Mouse (Mus musculus): Measurements from ENCODE around the gene Lmbr1l. TPM values are rescaled to one million over a fixed set of nuclear protein-coding genes. Genes with fewer than 3 reads are reported as not detected.

Gene Lmbr1l
- polyA plus RNA-seq, 1 experiment: 36.1 TPM

- 19% methylated on average over 11 of the region's 11 CpGs for WGBS
Measured at GRCm38 (mm10) chr15:98868346-98869063, 49.5 kb downstream of the Lmbr1l start.

GRCm38 (mm10) chr15:98867321-98867720 is 50.7 kb downstream of the Lmbr1l start:
- peaks cover 23% of the 10 kb centered on the region for H3K4me1 ChIP-seq (ENCODE audit: control insufficient read depth, insufficient read depth, low read length)
- DNase-seq: peak; percentile 72
- 19% methylated on average over 6 of the region's 6 CpGs for WGBS
- H3K4me3 ChIP-seq (ENCODE audit: insufficient read depth, low read depth, low read length): no peak overlapping the region
- TF ChIP-seq CTCF (conservative IDR thresholded peaks at IDR 0.05; ENCODE audit: insufficient read depth, insufficient read length, low read depth, low read length): no peak
- TF ChIP-seq POLR2A (IDR thresholded peaks at IDR 0.05; ENCODE audit: low read depth, low read length): no peak
- no peaks in the 10 kb centered on the region for H3K27me3 ChIP-seq (replicated peaks; ENCODE audit: control insufficient read depth, insufficient read depth, low read length)
- peaks cover 8% of the 10 kb centered on the region for H3K36me3 ChIP-seq (ENCODE audit: control insufficient read depth, insufficient read depth, low read length)
- H3K27ac ChIP-seq (ENCODE audit: insufficient read depth, low read depth, low read length): no peak overlapping the region

More at GRCm38 (mm10) chr15:98868346-98869063, 49.5 kb downstream of the Lmbr1l start:
- TF ChIP-seq POLR2A (IDR thresholded peaks at IDR 0.05; ENCODE audit: low read depth, low read length) (no peak), CTCF (conservative IDR thresholded peaks at IDR 0.05; ENCODE audit: insufficient read depth, insufficient read length, low read depth, low read length) (no peak)
- 0 out of 2 replicates have a peak overlapping the region, but pooled peaks have one; percentile 5 for H3K4me3 ChIP-seq (ENCODE audit: insufficient read depth, low read depth, low read length)
- peaks cover 4% of the 10 kb centered on the region; the same call in 1 of the 2 replicates for H3K36me3 ChIP-seq (ENCODE audit: control insufficient read depth, insufficient read depth, low read length)
- H3K27ac ChIP-seq (ENCODE audit: insufficient read depth, low read depth, low read length): no peak overlapping the region
- H3K27me3 ChIP-seq (replicated peaks; ENCODE audit: control insufficient read depth, insufficient read depth, low read length): no peaks in the 10 kb centered on the region
- peaks cover 23% of the 10 kb centered on the region for H3K4me1 ChIP-seq (ENCODE audit: control insufficient read depth, insufficient read depth, low read length)
- no peak for DNase-seq

GRCm38 (mm10) chr15:98866501-98866900 is 51.5 kb downstream of the Lmbr1l start:
- TF ChIP-seq POLR2A (IDR thresholded peaks at IDR 0.05; ENCODE audit: low read depth, low read length) (no peak), CTCF (conservative IDR thresholded peaks at IDR 0.05; ENCODE audit: insufficient read depth, insufficient read length, low read depth, low read length) (no peak)
- 87% methylated on average over 5 of the region's 5 CpGs for WGBS
- Histone ChIP-seq H3K36me3 (ENCODE audit: control insufficient read depth, insufficient read depth, low read length) (peaks cover 11% of the 10 kb centered on the region), H3K27ac (ENCODE audit: insufficient read depth, low read depth, low read length) (no peak overlapping the region), H3K27me3 (replicated peaks; ENCODE audit: control insufficient read depth, insufficient read depth, low read length) (no peaks in the 10 kb centered on the region), H3K4me1 (ENCODE audit: control insufficient read depth, insufficient read depth, low read length) (peaks cover 23% of the 10 kb centered on the region), H3K4me3 (ENCODE audit: insufficient read depth, low read depth, low read length) (no peak overlapping the region)
- no peak for DNase-seq

GRCm38 (mm10) chr15:98865771-98866170 is 52.3 kb downstream of the Lmbr1l start:
- Histone ChIP-seq H3K36me3 (ENCODE audit: control insufficient read depth, insufficient read depth, low read length) (peaks cover 13% of the 10 kb centered on the region), H3K4me1 (ENCODE audit: control insufficient read depth, insufficient read depth, low read length) (peaks cover 23% of the 10 kb centered on the region), H3K27me3 (replicated peaks; ENCODE audit: control insufficient read depth, insufficient read depth, low read length) (no peaks in the 10 kb centered on the region), H3K27ac (ENCODE audit: insufficient read depth, low read depth, low read length) (no peak overlapping the region), H3K4me3 (ENCODE audit: insufficient read depth, low read depth, low read length) (no peak overlapping the region)
- TF ChIP-seq CTCF (conservative IDR thresholded peaks at IDR 0.05; ENCODE audit: insufficient read depth, insufficient read length, low read depth, low read length) (no peak), POLR2A (IDR thresholded peaks at IDR 0.05; ENCODE audit: low read depth, low read length) (no peak)
- no peak for DNase-seq
- WGBS: 96% methylated on average over 8 of the region's 8 CpGs

GRCm38 (mm10) chr15:98864951-98865350 is 53.1 kb downstream of the Lmbr1l start:
- Histone ChIP-seq H3K27ac (ENCODE audit: insufficient read depth, low read depth, low read length) (no peak overlapping the region), H3K36me3 (ENCODE audit: control insufficient read depth, insufficient read depth, low read length) (peaks cover 13% of the 10 kb centered on the region), H3K27me3 (replicated peaks; ENCODE audit: control insufficient read depth, insufficient read depth, low read length) (no peaks in the 10 kb centered on the region), H3K4me3 (ENCODE audit: insufficient read depth, low read depth, low read length) (no peak overlapping the region), H3K4me1 (ENCODE audit: control insufficient read depth, insufficient read depth, low read length) (peaks cover 23% of the 10 kb centered on the region)
- TF ChIP-seq CTCF (conservative IDR thresholded peaks at IDR 0.05; ENCODE audit: insufficient read depth, insufficient read length, low read depth, low read length): no peak
- TF ChIP-seq POLR2A (IDR thresholded peaks at IDR 0.05; ENCODE audit: low read depth, low read length): no peak
- WGBS: 93% methylated on average over 6 of the region's 6 CpGs
- DNase-seq: no peak

- H3K27ac ChIP-seq (ENCODE audit: insufficient read depth, low read depth, low read length): no peak overlapping the region
- H3K27me3 ChIP-seq (replicated peaks; ENCODE audit: control insufficient read depth, insufficient read depth, low read length): no peaks in the 10 kb centered on the region
- TF ChIP-seq CTCF (conservative IDR thresholded peaks at IDR 0.05; ENCODE audit: insufficient read depth, insufficient read length, low read depth, low read length) (no peak), POLR2A (IDR thresholded peaks at IDR 0.05; ENCODE audit: low read depth, low read length) (no peak)
- peaks cover 9% of the 10 kb centered on the region for H3K4me1 ChIP-seq (ENCODE audit: control insufficient read depth, insufficient read depth, low read length)
- no peak for DNase-seq
- peaks cover 13% of the 10 kb centered on the region for H3K36me3 ChIP-seq (ENCODE audit: control insufficient read depth, insufficient read depth, low read length)
- H3K4me3 ChIP-seq (ENCODE audit: insufficient read depth, low read depth, low read length): no peak overlapping the region
- WGBS: 87% methylated on average over 12 of the region's 12 CpGs
Measured at GRCm38 (mm10) chr15:98863451-98863958, 54.5 kb downstream of the Lmbr1l start.

- TF ChIP-seq POLR2A (IDR thresholded peaks at IDR 0.05; ENCODE audit: low read depth, low read length) (no peak), CTCF (conservative IDR thresholded peaks at IDR 0.05; ENCODE audit: insufficient read depth, insufficient read length, low read depth, low read length) (no peak)
- no peak overlapping the region for H3K4me3 ChIP-seq (ENCODE audit: insufficient read depth, low read depth, low read length)
- no peak for DNase-seq
- H3K4me1 ChIP-seq (ENCODE audit: control insufficient read depth, insufficient read depth, low read length): no peaks in the 10 kb centered on the region
- peaks cover 16% of the 10 kb centered on the region for H3K36me3 ChIP-seq (ENCODE audit: control insufficient read depth, insufficient read depth, low read length)
- no peaks in the 10 kb centered on the region for H3K27me3 ChIP-seq (replicated peaks; ENCODE audit: control insufficient read depth, insufficient read depth, low read length)
- H3K27ac ChIP-seq (ENCODE audit: insufficient read depth, low read depth, low read length): no peak overlapping the region
- WGBS: 84% methylated on average over 21 of the region's 21 CpGs
Measured at GRCm38 (mm10) chr15:98861701-98862410, 56.2 kb downstream of the Lmbr1l start.

All from kidney, adult 2 months (tissue).